Mouse (Mus musculus): Measurements from ENCODE around the gene 1700020N01Rik. TPM values are rescaled to one million over a fixed set of nuclear protein-coding genes. Genes with fewer than 3 reads are reported as not detected.

1700020N01Rik gene
- polyA plus RNA-seq, 1 experiment from 2014 or later: 0.26 TPM

DNA sequence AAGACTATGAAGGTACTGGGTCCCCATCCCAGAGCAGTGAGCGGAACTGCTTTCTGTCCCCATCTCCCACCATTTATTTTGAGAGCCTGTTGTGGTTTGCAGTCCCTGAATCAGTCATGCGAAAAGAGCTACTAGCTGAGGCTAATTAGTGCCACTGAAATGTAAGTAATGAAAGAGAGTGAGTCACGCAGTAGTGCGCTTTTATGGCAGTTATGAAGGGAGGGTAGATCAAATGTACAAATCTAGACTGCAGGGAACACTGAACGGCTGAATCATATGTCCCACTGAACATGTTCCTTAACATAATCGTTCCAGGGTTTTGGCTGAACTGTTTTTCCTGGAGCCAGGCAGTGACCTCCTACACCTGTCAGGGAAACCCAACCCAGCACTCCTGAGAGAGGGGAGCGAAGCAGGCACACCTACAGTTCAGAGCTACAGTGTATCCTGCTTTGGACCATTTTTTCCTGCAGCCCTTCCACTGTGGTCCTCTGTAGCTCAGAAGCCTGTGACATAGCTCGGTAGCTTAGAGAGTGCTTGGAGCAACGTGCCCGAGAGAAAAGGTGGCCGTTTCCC lies 17.1 kb upstream of the 1700020N01Rik start:
- 89% methylated on average over 11 of the region's 11 CpGs for WGBS
- ATAC-seq (ENCODE audit: insufficient number of reproducible peaks, insufficient read depth, low FRiP score, low read depth): no peak

DNA sequence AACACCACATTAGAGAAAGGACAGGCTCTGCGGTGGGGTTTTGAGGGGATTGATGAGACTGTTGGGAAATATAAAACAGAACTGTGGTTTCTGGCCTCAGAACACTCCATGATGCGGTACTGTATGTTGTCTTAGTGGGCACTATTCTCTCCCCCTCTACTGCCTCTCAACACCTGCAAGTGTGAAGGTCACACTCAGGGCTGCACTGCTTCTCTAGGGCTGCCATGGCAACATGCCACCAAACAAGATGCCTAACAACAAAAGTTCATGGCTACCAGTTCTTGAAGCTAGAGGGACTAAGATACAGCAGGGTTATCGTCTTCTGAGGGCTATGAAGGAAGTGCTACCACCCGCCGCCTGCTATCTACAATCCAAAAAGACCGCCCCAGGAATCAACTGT lies 15.1 kb upstream of the 1700020N01Rik start:
- Histone ChIP-seq H3K4me1 (ENCODE audit: control insufficient read depth in 2 of 2, insufficient read depth in 2 of 2, low read length in 2 of 2) (peaks cover 4 to 6% of the 10 kb centered on the region in 2 experiments; a peak in 2 of 4 replicates), H3K9ac (ENCODE audit: low read length) (no peak overlapping the region), H3K27ac (replicated peaks in 1 of 2; ENCODE audit: control insufficient read depth in 1 of 2, insufficient read depth in 1 of 2, low read depth in 2 of 2, low read length in 2 of 2) (no peak overlapping the region), H3K9me3 (ENCODE audit: control insufficient read depth, low read length) (no peaks in the 10 kb centered on the region), H3K4me2 (ENCODE audit: low read length) (no peak overlapping the region), H3K4me3 (ENCODE audit: control insufficient read depth in 1 of 2, insufficient read depth in 1 of 2, low read depth in 1 of 2, low read length in 2 of 2) (no peak overlapping the region), H3K27me3 (ENCODE audit: control insufficient read depth, insufficient read depth, low read length) (no peaks in the 10 kb centered on the region), H3K36me3 (ENCODE audit: control insufficient read depth, insufficient read depth, low read length) (no peaks in the 10 kb centered on the region)
- WGBS: 40% methylated on average over 6 of the region's 6 CpGs
- no peak for ATAC-seq (ENCODE audit: insufficient number of reproducible peaks, insufficient read depth, low FRiP score, low read depth)

More for the DNA sequence above, 17.1 kb upstream of the 1700020N01Rik start:
- Histone ChIP-seq H3K36me3 (ENCODE audit: control insufficient read depth, insufficient read depth, low read length) (no peaks in the 10 kb centered on the region), H3K27ac (replicated peaks in 1 of 2; ENCODE audit: control insufficient read depth in 1 of 2, insufficient read depth in 1 of 2, low read depth in 2 of 2, low read length in 2 of 2) (no peak overlapping the region), H3K9me3 (ENCODE audit: control insufficient read depth, low read length) (no peaks in the 10 kb centered on the region), H3K4me1 (ENCODE audit: control insufficient read depth in 2 of 2, insufficient read depth in 2 of 2, low read length in 2 of 2) (peaks cover 4 to 6% of the 10 kb centered on the region in 2 experiments; a peak in 2 of 4 replicates), H3K27me3 (ENCODE audit: control insufficient read depth, insufficient read depth, low read length) (no peaks in the 10 kb centered on the region), H3K9ac (ENCODE audit: low read length) (no peak overlapping the region), H3K4me2 (ENCODE audit: low read length) (no peak overlapping the region), H3K4me3 (ENCODE audit: control insufficient read depth in 1 of 2, insufficient read depth in 1 of 2, low read depth in 1 of 2, low read length in 2 of 2) (no peak overlapping the region)

DNA sequence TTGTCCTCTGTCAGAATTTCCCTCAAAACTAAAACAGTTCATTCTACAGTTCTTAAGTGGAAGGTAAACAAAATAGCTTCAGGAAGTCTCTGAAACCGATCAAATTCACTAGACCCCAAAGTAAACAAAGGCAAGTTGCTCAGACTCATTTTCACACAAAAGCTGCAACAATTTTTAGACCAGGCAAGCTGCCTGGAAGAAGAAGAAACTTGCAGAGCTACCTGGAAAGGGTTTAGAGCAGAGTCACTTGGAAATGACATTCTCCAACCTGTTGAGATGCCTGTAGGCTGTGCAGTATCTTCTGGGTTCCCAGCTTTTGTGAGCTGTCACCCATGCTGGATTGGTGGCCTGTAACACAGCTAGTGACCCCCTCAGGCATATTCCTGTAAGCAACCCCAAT lies 11.4 kb upstream of the 1700020N01Rik start:
- Histone ChIP-seq H3K4me2 (ENCODE audit: low read length) (no peak overlapping the region), H3K4me3 (ENCODE audit: control insufficient read depth in 1 of 2, insufficient read depth in 1 of 2, low read depth in 1 of 2, low read length in 2 of 2) (no peak overlapping the region), H3K27me3 (ENCODE audit: control insufficient read depth, insufficient read depth, low read length) (no peaks in the 10 kb centered on the region), H3K4me1 (ENCODE audit: control insufficient read depth in 2 of 2, insufficient read depth in 2 of 2, low read length in 2 of 2) (peaks cover 4 to 6% of the 10 kb centered on the region in 2 experiments; a peak in 2 of 4 replicates), H3K36me3 (ENCODE audit: control insufficient read depth, insufficient read depth, low read length) (no peaks in the 10 kb centered on the region), H3K27ac (replicated peaks in 1 of 2; ENCODE audit: control insufficient read depth in 1 of 2, insufficient read depth in 1 of 2, low read depth in 2 of 2, low read length in 2 of 2) (no peak overlapping the region), H3K9ac (ENCODE audit: low read length) (no peak overlapping the region), H3K9me3 (ENCODE audit: control insufficient read depth, low read length) (no peaks in the 10 kb centered on the region)
- WGBS: 80% methylated on average over 1 of the region's 1 CpGs
- ATAC-seq (ENCODE audit: insufficient number of reproducible peaks, insufficient read depth, low FRiP score, low read depth): no peak

DNA sequence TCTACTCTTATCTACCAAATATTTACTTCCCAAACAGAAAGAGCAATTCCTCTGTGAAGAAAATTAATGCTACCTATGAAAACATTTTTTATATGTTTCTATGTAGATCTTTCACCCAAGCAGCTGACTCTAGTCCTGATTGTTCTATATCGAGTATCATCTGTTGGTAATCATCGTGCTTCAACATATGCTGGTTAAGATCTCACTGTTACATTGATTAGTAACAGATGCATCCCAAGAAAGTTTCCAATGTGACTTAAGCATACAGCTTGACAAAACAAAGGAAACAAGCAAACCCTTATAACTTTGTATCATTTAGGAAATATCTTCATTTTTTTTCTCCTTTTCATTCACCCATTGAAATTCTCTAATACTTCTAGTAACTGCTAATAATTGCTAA lies 5.9 kb upstream of the 1700020N01Rik start:
- Histone ChIP-seq H3K4me1 (ENCODE audit: control insufficient read depth in 2 of 2, insufficient read depth in 2 of 2, low read length in 2 of 2) (no peaks in the 10 kb centered on the region), H3K4me2 (ENCODE audit: low read length) (no peak overlapping the region), H3K27me3 (ENCODE audit: control insufficient read depth, insufficient read depth, low read length) (no peaks in the 10 kb centered on the region), H3K27ac (replicated peaks in 1 of 2; ENCODE audit: control insufficient read depth in 1 of 2, insufficient read depth in 1 of 2, low read depth in 2 of 2, low read length in 2 of 2) (no peak overlapping the region), H3K4me3 (ENCODE audit: control insufficient read depth in 1 of 2, insufficient read depth in 1 of 2, low read depth in 1 of 2, low read length in 2 of 2) (no peak overlapping the region), H3K9ac (ENCODE audit: low read length) (no peak overlapping the region), H3K9me3 (ENCODE audit: control insufficient read depth, low read length) (no peaks in the 10 kb centered on the region), H3K36me3 (ENCODE audit: control insufficient read depth, insufficient read depth, low read length) (no peaks in the 10 kb centered on the region)
- no peak for ATAC-seq (ENCODE audit: insufficient number of reproducible peaks, insufficient read depth, low FRiP score, low read depth)
- WGBS: 88% methylated on average over 2 of the region's 2 CpGs

DNA sequence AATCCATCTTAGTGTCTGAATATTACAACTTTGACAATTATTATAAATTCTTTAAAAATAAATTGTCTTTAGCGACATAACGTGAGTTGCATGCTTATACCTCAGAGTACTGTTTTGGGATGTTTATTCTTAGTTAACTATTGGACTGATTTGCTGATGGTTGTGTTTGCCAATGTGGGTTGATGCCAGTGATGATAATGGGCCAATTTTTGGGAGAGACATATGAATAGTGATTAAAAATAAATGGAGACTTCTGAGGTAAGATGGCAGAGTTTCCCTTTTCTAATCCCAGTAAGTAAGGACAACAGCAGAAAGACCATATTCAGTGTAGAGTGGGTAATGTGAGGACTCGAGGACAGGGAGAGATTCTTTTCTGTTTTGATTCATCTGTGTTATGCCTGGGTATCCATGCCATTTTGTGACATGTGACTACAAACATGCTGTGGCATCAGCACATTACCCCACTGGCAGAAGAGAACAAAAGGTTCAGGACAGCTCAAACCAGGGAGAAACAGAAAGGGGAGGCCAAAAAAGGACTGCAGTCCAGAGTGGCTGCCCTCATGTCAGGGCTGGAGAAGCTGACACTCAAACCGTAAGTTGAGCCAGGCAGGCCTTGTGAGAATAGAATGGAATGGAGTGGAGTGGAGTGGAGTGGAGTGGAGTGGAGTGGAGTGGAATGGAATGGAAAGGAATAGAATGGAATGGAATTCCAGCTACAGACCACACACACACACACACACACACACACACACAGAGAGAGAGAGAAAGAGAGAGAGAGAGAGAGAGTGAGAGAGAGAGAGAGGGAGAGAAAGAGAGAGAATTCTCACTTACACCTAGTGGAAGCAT lies 4.7 kb upstream of the 1700020N01Rik start:
- H3K27me3 ChIP-seq (ENCODE audit: control insufficient read depth, insufficient read depth, low read length): no peaks in the 10 kb centered on the region
- H3K4me1 ChIP-seq (ENCODE audit: control insufficient read depth in 2 of 2, insufficient read depth in 2 of 2, low read length in 2 of 2): no peaks in the 10 kb centered on the region
- no peak for ATAC-seq (ENCODE audit: insufficient number of reproducible peaks, insufficient read depth, low FRiP score, low read depth)
- H3K36me3 ChIP-seq (ENCODE audit: control insufficient read depth, insufficient read depth, low read length): no peaks in the 10 kb centered on the region
- H3K9ac ChIP-seq (ENCODE audit: low read length): no peak overlapping the region
- 76% methylated on average over 4 of the region's 4 CpGs for WGBS
- no peak overlapping the region for H3K27ac ChIP-seq (replicated peaks in 1 of 2; ENCODE audit: control insufficient read depth in 1 of 2, insufficient read depth in 1 of 2, low read depth in 2 of 2, low read length in 2 of 2)
- no peak overlapping the region for H3K4me3 ChIP-seq (ENCODE audit: control insufficient read depth in 1 of 2, insufficient read depth in 1 of 2, low read depth in 1 of 2, low read length in 2 of 2)
- H3K4me2 ChIP-seq (ENCODE audit: low read length): no peak overlapping the region
- H3K9me3 ChIP-seq (ENCODE audit: control insufficient read depth, low read length): no peaks in the 10 kb centered on the region

DNA sequence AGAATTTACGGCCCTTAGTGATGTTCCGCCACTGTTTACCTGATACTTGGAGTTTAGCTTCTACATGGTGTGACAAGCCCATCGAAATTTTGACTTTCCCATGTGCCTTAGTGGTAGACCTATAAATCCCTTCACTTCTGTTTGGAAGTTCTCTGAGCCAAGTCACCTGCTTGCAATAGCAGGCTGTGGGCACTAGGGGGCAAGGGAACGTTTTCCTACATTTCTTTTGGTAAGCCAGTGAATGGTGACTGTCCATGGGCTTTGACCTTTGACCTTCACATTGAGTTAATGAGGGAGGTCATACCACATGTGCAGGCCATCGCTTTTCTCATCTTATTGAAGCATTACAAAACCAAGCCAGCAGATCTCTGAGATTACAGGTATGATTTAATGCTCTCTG lies 8.0 kb downstream of the 1700020N01Rik start:
- Histone ChIP-seq H3K27me3 (ENCODE audit: control insufficient read depth, insufficient read depth, low read length) (no peaks in the 10 kb centered on the region), H3K4me1 (ENCODE audit: control insufficient read depth in 2 of 2, insufficient read depth in 2 of 2, low read length in 2 of 2) (peaks cover 8 to 9% of the 10 kb centered on the region in 2 experiments), H3K36me3 (ENCODE audit: control insufficient read depth, insufficient read depth, low read length) (no peaks in the 10 kb centered on the region), H3K9ac (ENCODE audit: low read length) (no peak overlapping the region), H3K4me3 (ENCODE audit: control insufficient read depth in 1 of 2, insufficient read depth in 1 of 2, low read depth in 1 of 2, low read length in 2 of 2) (no peak overlapping the region), H3K27ac (replicated peaks in 1 of 2; ENCODE audit: control insufficient read depth in 1 of 2, insufficient read depth in 1 of 2, low read depth in 2 of 2, low read length in 2 of 2) (no peak overlapping the region), H3K4me2 (ENCODE audit: low read length) (no peak overlapping the region), H3K9me3 (ENCODE audit: control insufficient read depth, low read length) (no peaks in the 10 kb centered on the region)
- ATAC-seq (ENCODE audit: insufficient number of reproducible peaks, insufficient read depth, low FRiP score, low read depth): no peak
- 41% methylated on average over 5 of the region's 5 CpGs for WGBS

DNA sequence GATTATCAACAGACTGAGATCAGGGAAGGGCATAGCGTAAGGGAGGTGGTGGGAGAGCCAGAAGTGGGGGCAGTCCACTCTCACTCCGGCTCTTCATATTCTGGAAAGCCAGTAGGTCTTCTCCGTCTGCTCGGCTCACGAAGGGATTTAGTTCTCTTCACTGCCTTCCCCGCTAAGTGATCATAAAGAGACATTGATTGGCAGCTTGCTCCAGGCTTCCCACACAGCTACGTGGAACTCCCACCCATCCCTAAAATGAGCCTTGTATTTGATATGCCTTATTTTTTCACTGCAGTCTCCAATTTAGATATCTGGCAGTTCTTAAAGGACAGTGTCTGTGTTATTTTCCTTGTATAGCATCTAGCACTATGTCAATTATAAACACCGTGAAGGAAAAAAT lies 11.5 kb downstream of the 1700020N01Rik start:
- no peaks in the 10 kb centered on the region for H3K36me3 ChIP-seq (ENCODE audit: control insufficient read depth, insufficient read depth, low read length)
- 89% methylated on average over 8 of the region's 8 CpGs for WGBS
- no peak for ATAC-seq (ENCODE audit: insufficient number of reproducible peaks, insufficient read depth, low FRiP score, low read depth)
- no peak overlapping the region for H3K27ac ChIP-seq (replicated peaks in 1 of 2; ENCODE audit: control insufficient read depth in 1 of 2, insufficient read depth in 1 of 2, low read depth in 2 of 2, low read length in 2 of 2)
- H3K4me2 ChIP-seq (ENCODE audit: low read length): no peak overlapping the region
- H3K4me3 ChIP-seq (ENCODE audit: control insufficient read depth in 1 of 2, insufficient read depth in 1 of 2, low read depth in 1 of 2, low read length in 2 of 2): no peak overlapping the region
- no peak overlapping the region for H3K9ac ChIP-seq (ENCODE audit: low read length)
- no peaks in the 10 kb centered on the region for H3K27me3 ChIP-seq (ENCODE audit: control insufficient read depth, insufficient read depth, low read length)
- H3K9me3 ChIP-seq (ENCODE audit: control insufficient read depth, low read length): no peaks in the 10 kb centered on the region
- peaks cover 15 to 17% of the 10 kb centered on the region in 2 experiments for H3K4me1 ChIP-seq (ENCODE audit: control insufficient read depth in 2 of 2, insufficient read depth in 2 of 2, low read length in 2 of 2)

Measured in heart, embryonic 14.5 days (tissue).